Mouse (Mus musculus) embryonic fibroblast, embryonic 13.5 days (primary cell): Measurements from ENCODE around the gene Zfp207. TPM values are rescaled to one million over a fixed set of nuclear protein-coding genes. Genes with fewer than 3 reads are reported as not detected.
"Not testable (repeated sequence)": the region's sequence is repeated elsewhere in the genome, so short reads cannot be mapped to it uniquely, and the experiment has no call there.

ENCODE experiments used
- H3K27ac ChIP-seq: 2 replicates; pipeline ENCODE4 v1.5.1; 2012; ENCODE audit warnings: low read length, control low read depth, inconsistent platforms; ENCODE audit not compliant: insufficient read depth
- H3K4me1 ChIP-seq: 2 replicates; pipeline ENCODE4 v1.6.1; 2011; ENCODE audit warnings: low read length; ENCODE audit not compliant: control insufficient read depth, insufficient read depth
- H3K4me3 ChIP-seq: 2 replicates; pipeline ENCODE4 v1.5.1; 2011; ENCODE audit warnings: mild to moderate bottlenecking, control low read depth, low read length; ENCODE audit not compliant: insufficient read depth
- CTCF ChIP-seq: IDR thresholded peaks from 2 replicates; pipeline ENCODE4 v1.5.1; 2011; ENCODE audit warnings: mild to moderate bottlenecking, control low read depth, low read length, moderate library complexity, borderline replicate concordance; ENCODE audit not compliant: insufficient read depth
- POLR2A ChIP-seq: IDR thresholded peaks from 2 replicates; pipeline ENCODE4 v1.6.1; 2011; ENCODE audit warnings: low read depth, mild to moderate bottlenecking, control low read depth, low read length, moderate library complexity
- polyA plus RNA-seq: library from polyadenylated mRNA; stranded (reverse); fragments of >200 nt; gene quantifications from 2 replicates; pipeline ENCODE4 v1.2.4, GENCODE M21; 2011; ENCODE audit warnings: low read depth; ENCODE audit not compliant: missing spikeins, insufficient read length

Zfp207 gene
- polyA plus RNA-seq, result 178 and 208 TPM in 2 replicates

DNA sequence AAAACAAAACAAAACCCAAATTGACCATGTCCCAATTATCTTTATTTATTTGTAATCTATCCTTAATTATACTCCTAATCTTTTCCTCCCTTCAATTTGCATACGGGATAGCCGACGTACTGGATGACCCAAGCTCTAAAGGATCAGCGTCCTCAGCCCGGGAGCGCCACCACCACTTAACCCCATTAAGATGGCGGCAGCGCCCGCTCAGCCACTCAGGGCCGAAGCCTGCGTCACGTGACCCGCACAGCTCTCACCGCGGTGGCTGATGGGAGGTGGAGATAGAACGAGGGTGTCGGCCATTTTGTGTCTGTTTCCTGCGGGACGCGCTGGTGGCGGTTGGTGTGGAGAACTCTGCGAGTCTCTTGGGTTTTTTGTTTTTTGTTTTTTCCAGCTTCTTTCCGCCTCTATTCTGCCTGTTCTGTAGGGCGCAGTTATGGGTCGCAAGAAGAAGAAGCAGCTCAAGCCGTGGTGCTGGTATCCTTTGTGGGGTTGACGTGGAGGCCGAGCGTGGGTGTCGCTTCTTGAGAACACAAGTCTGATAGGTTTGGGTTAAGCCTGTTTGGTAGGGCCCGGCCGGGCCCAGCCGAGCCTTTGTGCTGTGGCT is at the start of gene Zfp207:
Zfp207 (plus strand) TSS at position 261 of the 607 bp plus-strand sequence.
- TF ChIP-seq CTCF (no peak), POLR2A (peak; percentile 92)
- H3K4me1 ChIP-seq, result 0 out of 2 replicates have a peak, but pooled peaks cover 3% of the 10 kb centered on the region
- H3K27ac ChIP-seq, result peak within 1 kb of the TSS; percentile 85
- peak within 1 kb of the TSS; percentile 99 for H3K4me3 ChIP-seq

DNA sequence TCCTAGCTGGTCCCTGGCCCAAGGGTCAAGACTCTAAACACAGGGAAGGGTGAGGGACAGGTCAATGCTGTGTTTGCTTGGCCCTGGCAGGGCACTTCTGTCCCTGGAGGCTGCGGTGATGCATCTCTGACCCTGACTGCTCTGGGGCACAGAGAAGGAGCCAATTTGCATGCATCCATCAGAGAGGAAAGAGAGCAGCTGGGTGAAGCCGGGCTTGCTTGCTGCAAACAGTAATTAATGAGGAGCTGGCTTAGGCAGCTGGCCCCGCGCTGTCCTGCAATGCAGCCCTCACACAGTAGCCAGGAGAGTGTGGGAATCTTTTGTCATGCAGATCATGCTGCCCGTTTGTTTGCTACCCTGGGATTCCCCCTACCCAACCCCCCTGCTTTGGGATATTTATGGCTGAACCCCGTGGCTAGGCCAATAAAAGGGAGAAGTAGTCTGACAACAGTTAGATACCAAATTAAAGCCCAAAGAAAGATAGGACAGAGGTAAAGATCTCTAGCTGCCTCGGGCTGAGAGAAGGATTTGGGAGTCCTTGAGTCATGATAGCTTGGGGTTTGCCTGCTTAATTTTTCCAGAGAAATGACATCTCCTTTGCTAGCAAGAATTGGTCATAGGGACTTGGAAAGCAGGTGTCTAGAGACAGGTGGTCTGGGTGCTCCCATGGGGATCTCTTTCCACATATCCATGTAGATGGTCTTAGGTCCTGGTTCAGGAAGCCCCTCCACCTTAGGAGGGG is 47.3 kb upstream of the Zfp207 start:
- H3K27ac ChIP-seq, result no peak overlapping the region
- no peaks in the 10 kb centered on the region for H3K4me1 ChIP-seq
- no peak overlapping the region for H3K4me3 ChIP-seq
- TF ChIP-seq POLR2A, result no peak
- no peak for TF ChIP-seq CTCF

DNA sequence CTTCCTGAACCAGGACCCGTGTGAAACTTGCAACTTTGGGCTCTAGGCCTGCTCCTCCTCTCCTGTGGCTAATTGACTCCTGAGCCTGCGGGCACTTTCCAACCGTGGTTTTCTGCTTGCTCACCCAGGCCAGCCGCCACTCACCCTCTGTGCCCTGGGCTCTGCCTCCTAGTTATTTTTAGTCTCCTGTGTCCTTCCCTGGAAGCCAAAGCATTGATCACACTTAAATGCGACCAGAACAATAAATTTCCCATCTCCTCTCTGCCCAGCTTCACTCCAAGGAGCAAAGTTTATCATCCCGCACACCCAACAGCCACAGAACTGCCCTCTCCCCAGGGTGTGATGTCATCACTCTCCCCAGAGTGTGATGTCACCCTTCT is 46.7 kb upstream of the Zfp207 start:
- Histone ChIP-seq H3K4me3 (no peak overlapping the region), H3K27ac (no peak overlapping the region), H3K4me1 (no peaks in the 10 kb centered on the region)
- no peak for TF ChIP-seq CTCF
- TF ChIP-seq POLR2A, result no peak

DNA sequence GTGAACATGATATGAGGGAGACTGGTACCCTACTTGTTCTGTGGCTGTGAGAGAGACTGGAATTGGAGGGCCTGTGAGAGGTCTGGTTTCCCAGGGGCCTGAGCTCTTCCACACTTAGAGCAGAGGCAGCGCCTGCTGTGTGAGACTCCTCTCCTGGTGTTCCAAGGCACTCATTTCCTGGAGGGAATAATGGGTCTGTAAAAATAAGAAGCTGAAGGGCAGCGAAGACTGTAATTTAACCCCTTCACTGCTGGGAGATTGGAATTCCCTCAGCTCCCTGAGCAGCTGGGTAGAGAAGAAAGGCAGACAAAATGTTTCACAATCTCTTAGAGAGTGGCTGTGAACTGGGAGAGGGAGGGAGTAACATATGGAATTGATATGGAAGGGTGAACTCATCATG is 40.6 kb upstream of the Zfp207 start:
- TF ChIP-seq POLR2A (no peak), CTCF (no peak)
- Histone ChIP-seq H3K4me3 (no peak overlapping the region), H3K27ac (no peak overlapping the region), H3K4me1 (no peaks in the 10 kb centered on the region)

DNA sequence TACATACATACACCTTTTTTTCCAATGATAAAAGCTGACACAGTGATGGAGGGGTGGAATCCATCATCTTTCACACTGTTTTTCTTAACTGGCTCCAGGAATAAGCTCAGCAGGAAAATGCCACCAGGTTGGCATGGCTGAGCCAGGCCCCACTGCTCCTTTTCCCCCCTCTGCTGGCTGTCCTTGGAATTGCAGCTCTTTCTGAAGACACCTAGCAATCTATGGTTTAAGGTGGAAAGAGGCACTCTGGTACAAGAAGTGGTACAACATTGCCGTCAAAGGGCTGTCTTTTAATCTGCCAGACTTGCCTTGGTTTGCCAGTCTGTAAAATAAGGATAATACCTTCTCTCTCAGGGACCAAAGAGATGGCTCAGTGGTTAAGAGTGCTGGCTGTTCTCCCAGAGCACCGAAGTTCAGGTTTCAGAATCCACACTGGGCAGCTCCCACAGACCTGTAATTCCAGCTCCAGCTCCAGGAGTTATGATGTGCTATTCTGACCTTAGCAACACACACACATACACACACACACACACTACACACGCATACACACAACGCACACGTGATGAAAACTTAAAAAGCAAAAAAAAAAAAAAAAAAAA is 31.1 kb upstream of the Zfp207 start:
- no peak overlapping the region for H3K27ac ChIP-seq
- TF ChIP-seq POLR2A (no peak), CTCF (peak; percentile 73)
- no peaks in the 10 kb centered on the region for H3K4me1 ChIP-seq
- H3K4me3 ChIP-seq, result no peak overlapping the region

DNA sequence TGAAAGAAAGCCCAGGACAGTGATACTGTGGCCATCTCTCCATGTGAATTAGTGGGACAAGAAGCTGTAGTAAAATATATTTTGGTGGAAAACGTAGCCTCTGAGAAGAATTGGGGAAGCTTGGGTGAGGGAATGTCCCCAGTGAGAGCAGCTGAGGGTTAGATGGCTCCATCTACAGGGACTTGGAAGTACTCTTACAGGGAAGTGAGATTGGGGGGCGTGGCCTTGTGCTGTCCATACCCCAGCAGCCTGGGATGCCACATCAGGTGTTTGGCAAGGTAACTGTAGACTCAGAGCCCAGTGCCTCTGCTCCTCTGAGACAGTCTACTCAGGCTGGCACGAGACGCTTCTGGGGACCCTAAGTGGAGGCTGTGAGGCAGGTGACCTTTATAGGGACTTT is 28.2 kb upstream of the Zfp207 start:
- Histone ChIP-seq H3K4me3 (no peak overlapping the region), H3K4me1 (no peaks in the 10 kb centered on the region), H3K27ac (no peak overlapping the region)
- TF ChIP-seq POLR2A (no peak), CTCF (no peak)

DNA sequence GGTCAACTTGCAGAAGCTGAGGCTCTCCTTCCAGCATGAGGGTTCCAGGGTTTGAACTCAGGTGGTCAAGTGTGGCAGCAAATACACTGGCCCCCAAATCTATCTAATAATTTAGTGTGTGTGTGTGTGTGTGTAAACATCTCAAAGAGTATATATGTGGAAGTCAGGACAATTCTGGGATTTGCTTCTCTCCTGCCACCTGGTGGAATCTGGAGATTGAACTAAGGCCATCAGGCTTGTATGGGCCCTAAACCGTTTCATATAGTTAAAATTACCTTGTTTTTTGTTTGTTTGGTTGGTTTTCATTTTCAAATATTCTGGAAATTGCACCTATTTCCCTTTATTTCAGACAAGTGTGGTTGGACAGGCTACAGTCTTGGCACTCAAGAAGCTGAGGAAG is 14.1 kb upstream of the Zfp207 start:
- no peak overlapping the region for H3K27ac ChIP-seq
- TF ChIP-seq CTCF (no peak), POLR2A (no peak)
- H3K4me1 ChIP-seq, result no peaks in the 10 kb centered on the region
- no peak overlapping the region for H3K4me3 ChIP-seq

DNA sequence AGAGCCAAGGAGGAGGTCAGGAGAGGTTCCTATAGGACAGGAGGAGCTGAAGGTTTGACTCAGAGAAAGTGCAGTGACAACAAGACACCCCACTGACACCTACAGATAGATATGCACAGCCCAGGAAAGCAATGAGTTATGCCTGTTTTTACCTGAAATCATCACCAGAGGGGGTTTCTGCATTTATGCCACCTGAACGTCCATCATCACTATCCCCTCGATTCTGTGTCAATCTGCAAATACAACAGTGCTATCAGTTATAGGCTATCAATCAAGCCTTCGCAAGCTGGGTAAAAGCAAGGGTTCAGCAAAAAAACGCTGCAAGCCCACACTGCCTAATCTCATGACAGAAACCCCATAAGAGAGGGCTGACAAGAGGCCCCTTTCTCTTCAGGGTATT is 6.4 kb upstream of the Zfp207 start:
- no peak for TF ChIP-seq CTCF
- no peak for TF ChIP-seq POLR2A
- 0 out of 2 replicates have a peak overlapping the region, but pooled peaks have one; percentile 97 for H3K4me3 ChIP-seq
- H3K27ac ChIP-seq, result no peak overlapping the region
- peaks cover 3% of the 10 kb centered on the region; the same call in 1 of the 2 replicates for H3K4me1 ChIP-seq

DNA sequence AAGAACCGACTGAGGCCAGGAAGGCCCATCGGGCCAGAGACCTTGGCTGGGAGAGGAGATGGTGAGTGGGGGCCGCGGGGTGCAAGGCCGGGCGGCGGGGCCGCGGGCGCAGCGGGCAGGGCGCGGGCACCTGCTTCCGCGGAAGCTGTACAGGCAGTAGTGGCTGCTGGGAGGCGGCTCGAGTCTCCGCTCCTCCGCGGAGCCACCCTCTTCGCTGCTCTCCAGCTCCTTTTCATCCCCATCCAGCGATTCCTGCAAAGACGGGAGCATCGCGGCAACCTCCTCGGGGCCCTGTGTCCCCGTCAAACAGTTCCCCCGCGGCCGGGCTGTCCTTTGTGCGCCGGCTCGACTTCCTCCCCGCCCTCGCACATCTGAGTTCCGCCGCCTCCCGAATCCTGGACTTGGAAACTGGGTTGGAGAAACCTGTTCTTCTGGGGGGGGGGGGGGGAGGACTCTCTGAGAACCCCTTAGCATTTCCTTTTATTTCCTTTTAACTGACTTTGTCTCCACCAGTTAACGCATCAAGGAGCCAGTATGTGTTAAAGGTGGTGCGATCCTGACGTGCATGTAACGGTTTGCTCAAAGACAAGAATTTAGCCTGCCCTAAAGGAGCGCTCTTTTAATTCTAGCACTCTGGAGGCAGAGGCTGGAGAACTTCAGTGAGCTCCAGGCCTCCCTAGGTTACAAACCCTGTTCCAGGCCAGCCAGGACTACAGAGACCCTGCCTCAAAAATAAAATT is 5.2 kb upstream of the Zfp207 start, which contains the start of gene 5730455P16Rik:
5730455P16Rik (minus strand) TSS at position 323 of the 740 bp plus-strand sequence.
- Histone ChIP-seq H3K27ac (peak within 1 kb of the TSS; percentile 55; the same call in 1 of the 2 replicates), H3K4me3 (peak within 1 kb of the TSS; percentile 97), H3K4me1 (peaks cover 3% of the 10 kb centered on the region; the same call in 1 of the 2 replicates)
- peak; percentile 82 for TF ChIP-seq POLR2A
- TF ChIP-seq CTCF, result no peak

DNA sequence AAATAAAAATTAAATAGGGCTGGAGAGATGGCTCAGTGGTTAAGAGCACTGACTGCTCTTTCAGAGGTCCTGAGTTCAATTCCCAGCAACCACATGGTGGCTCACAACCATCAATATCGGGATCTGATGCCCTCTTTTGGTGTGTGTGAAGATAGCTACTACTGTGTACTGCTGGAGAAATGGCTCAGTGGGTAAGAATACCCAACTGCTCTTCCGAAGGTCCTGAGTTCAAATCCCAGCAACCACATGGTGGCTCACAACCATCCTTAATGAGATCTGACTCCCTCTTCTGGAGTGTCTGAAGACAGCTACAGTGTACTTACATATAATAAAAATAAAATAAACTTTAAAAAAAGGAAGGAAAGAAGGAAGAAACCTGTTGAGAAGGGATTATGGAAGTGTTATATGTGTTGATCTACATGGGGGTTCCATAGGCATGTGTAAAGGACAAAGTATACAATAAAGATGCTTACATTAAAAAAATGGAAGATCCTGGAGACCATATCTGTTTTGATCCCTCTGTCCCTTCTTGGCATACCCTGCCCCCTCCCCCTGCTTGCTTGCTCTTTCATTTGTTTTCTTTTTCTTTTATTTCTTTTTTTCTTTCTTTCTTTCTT is 4.5 kb upstream of the Zfp207 start:
- not testable (repeated sequence) for H3K4me1 ChIP-seq, H3K27ac ChIP-seq, H3K4me3 ChIP-seq

DNA sequence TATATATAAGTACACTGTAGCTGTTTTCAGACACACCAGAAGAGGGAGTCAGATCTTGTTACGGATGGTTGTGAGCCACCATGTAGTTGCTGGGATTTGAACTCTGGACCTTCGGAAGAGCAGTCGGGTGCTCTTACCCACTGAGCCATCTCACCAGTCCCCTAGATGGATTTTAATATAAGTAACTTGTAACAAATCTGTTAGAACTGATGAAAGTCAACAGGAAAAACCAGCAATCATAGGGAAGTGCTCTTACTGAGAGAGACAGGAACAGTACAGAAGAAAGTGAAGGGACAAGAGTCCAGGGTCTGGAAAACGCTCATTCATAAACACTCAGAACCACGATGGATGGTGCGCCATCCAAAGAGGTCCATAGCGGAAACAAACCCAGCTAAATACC is 3.9 kb upstream of the Zfp207 start:
- not testable (repeated sequence) for H3K4me3 ChIP-seq, H3K27ac ChIP-seq, H3K4me1 ChIP-seq
